11 mouse cellular contexts compared by ENCODE assay signal in genomic region chr19:25059847-25060364, GRCm38 (mm10).
A peak's percentile ranks its signal among the peaks of the same experiment; 100 is the strongest.
DNase-seq lines count a peak whose midpoint lies in the region; ATAC-seq and TF ChIP-seq lines count a peak whose summit lies in the region.
"Had no signal": no experiment of that assay in that cellular context is flagged by ENCODE, and none has a peak within 500 bp of the region (broad histone marks: within the 10 kb centered on the region; RNA-seq: fewer than 3 reads in every experiment).

No protein-coding gene starts in this region.

- TF ChIP-seq CTCF in forebrain, postnatal 0 days (IDR thresholded peaks at IDR 0.05; ENCODE audit: low read depth): no peak

- no peaks in the 10 kb centered on the region for H3K9me3 ChIP-seq in heart, embryonic 14.5 days (ENCODE audit: control insufficient read depth, low read length)
- no peaks in the 10 kb centered on the region for H3K9me3 ChIP-seq in lung, embryonic 16.5 days (ENCODE audit: control insufficient read depth, low read length)
- no peaks in the 10 kb centered on the region for H3K9me3 ChIP-seq in forebrain, postnatal 0 days (ENCODE audit: low read length)
- no peaks in the 10 kb centered on the region for H3K9me3 ChIP-seq in stomach, embryonic 14.5 days (ENCODE audit: control insufficient read depth, low read depth, low read length)

- H3K27ac ChIP-seq in heart, embryonic 14.5 days (replicated peaks in 1 of 2; ENCODE audit: control insufficient read depth in 1 of 2, insufficient read depth in 1 of 2, low read depth in 2 of 2, low read length in 2 of 2): no peak overlapping the region
- no peak overlapping the region; the same call in 1 of the 2 replicates for H3K27ac ChIP-seq in lung, embryonic 16.5 days (ENCODE audit: low read length)
- H3K27ac ChIP-seq in forebrain, postnatal 0 days (ENCODE audit: low read depth, low read length): no peak overlapping the region
- peak overlapping the region; percentile 70 for H3K27ac ChIP-seq in stomach, embryonic 14.5 days (ENCODE audit: low read length)

- 0 out of 2 replicates have a peak, but pooled peaks cover 3% of the 10 kb centered on the region for H3K27me3 ChIP-seq in heart, embryonic 14.5 days (ENCODE audit: control insufficient read depth, insufficient read depth, low read length)
- no peaks in the 10 kb centered on the region for H3K27me3 ChIP-seq in lung, embryonic 16.5 days (ENCODE audit: control insufficient read depth, insufficient read depth, low read depth, low read length)
- H3K27me3 ChIP-seq in forebrain, postnatal 0 days (ENCODE audit: insufficient read depth, low read length): no peaks in the 10 kb centered on the region
- H3K27me3 ChIP-seq in stomach, embryonic 14.5 days (ENCODE audit: control insufficient read depth, insufficient read depth, low read length): no peaks in the 10 kb centered on the region
- H3K27me3 ChIP-seq: Patski had no signal

- ATAC-seq in heart, embryonic 14.5 days (ENCODE audit: insufficient number of reproducible peaks, insufficient read depth, low FRiP score, low read depth): no peak
- peak; percentile 38; the same call in 1 of the 2 replicates for ATAC-seq in lung, embryonic 16.5 days (ENCODE audit: low read depth)
- no peak for ATAC-seq in forebrain, postnatal 0 days
- 0 out of 2 replicates have a peak, but pooled peaks have one; percentile 28 for ATAC-seq in stomach, embryonic 14.5 days (ENCODE audit: insufficient number of reproducible peaks, insufficient read depth, low FRiP score, low read depth)

- H3K4me1 ChIP-seq in heart, embryonic 14.5 days (ENCODE audit: control insufficient read depth in 2 of 2, insufficient read depth in 2 of 2, low read length in 2 of 2): peaks cover 5 to 23% of the 10 kb centered on the region in 2 experiments; a peak in 3 of 4 replicates
- H3K4me1 ChIP-seq in lung, embryonic 16.5 days (replicated peaks; ENCODE audit: control insufficient read depth, insufficient read depth, low read length): peaks cover 7% of the 10 kb centered on the region
- H3K4me1 ChIP-seq in forebrain, postnatal 0 days (ENCODE audit: insufficient read depth): no peaks in the 10 kb centered on the region
- H3K4me1 ChIP-seq in stomach, embryonic 14.5 days (ENCODE audit: control insufficient read depth, insufficient read depth, low read length): 0 out of 2 replicates have a peak, but pooled peaks cover 6% of the 10 kb centered on the region

- whole genome bisulfite sequencing in heart, embryonic 14.5 days: 55% methylated on average over 7 of the region's 7 CpGs
- WGBS in lung, embryonic 16.5 days: 53% methylated on average over 7 of the region's 7 CpGs
- WGBS in forebrain, postnatal 0 days: 53% methylated on average over 7 of the region's 7 CpGs
- WGBS in stomach, embryonic 14.5 days: 57% methylated on average over 7 of the region's 7 CpGs

- no peak overlapping the region for H3K4me3 ChIP-seq in heart, embryonic 14.5 days (ENCODE audit: control insufficient read depth in 1 of 2, insufficient read depth in 1 of 2, low read depth in 1 of 2, low read length in 2 of 2)
- no peak overlapping the region for H3K4me3 ChIP-seq in lung, embryonic 16.5 days (ENCODE audit: low read length)
- no peak overlapping the region for H3K4me3 ChIP-seq in forebrain, postnatal 0 days (ENCODE audit: low read depth, low read length)
- no peak overlapping the region for H3K4me3 ChIP-seq in stomach, embryonic 14.5 days (ENCODE audit: low read depth, low read length)

- no peak overlapping the region for H3K9ac ChIP-seq in heart, embryonic 14.5 days (ENCODE audit: low read length)
- H3K9ac ChIP-seq in lung, embryonic 16.5 days (ENCODE audit: low read length): no peak overlapping the region
- H3K9ac ChIP-seq in forebrain, postnatal 0 days: no peak overlapping the region
- H3K9ac ChIP-seq in stomach, embryonic 14.5 days (replicated peaks; ENCODE audit: low read depth, low read length): no peak overlapping the region

- DNase-seq in heart, adult 18-20 months: no peak
- DNase-seq in lung, postnatal 36 days: no peak
- no peak for DNase-seq in forebrain, postnatal 0 days
- no peak for DNase-seq in layer of hippocampus, adult 11-12 months (ENCODE audit: low spot score)
- DNase-seq in gastrocnemius, postnatal 10 days: no peak
- DNase-seq: layer of hippocampus, postnatal 36 days; thymus, adult 18-20 months had no signal

- H3K36me3 ChIP-seq in heart, embryonic 14.5 days (ENCODE audit: control insufficient read depth, insufficient read depth, low read length): no peaks in the 10 kb centered on the region
- no peaks in the 10 kb centered on the region for H3K36me3 ChIP-seq in lung, embryonic 16.5 days (ENCODE audit: control insufficient read depth, insufficient read depth, low read length)
- H3K36me3 ChIP-seq in forebrain, postnatal 0 days (ENCODE audit: insufficient read depth): no peaks in the 10 kb centered on the region
- no peaks in the 10 kb centered on the region for H3K36me3 ChIP-seq in stomach, embryonic 14.5 days (ENCODE audit: control insufficient read depth, insufficient read depth, low read length)

- 0 out of 2 replicates have a peak overlapping the region, but pooled peaks have one; percentile 51 for H3K4me2 ChIP-seq in heart, embryonic 14.5 days (ENCODE audit: low read length)
- peak overlapping the region; percentile 44 for H3K4me2 ChIP-seq in lung, embryonic 16.5 days (ENCODE audit: low read depth, low read length)
- peak overlapping the region; percentile 25; the same call in 1 of the 2 replicates for H3K4me2 ChIP-seq in forebrain, postnatal 0 days (ENCODE audit: low read depth)
- peak overlapping the region; percentile 15 for H3K4me2 ChIP-seq in stomach, embryonic 14.5 days (replicated peaks; ENCODE audit: low read depth, low read length)

Comparison
In these comparisons a context has a peak if more than half of its experiments do, and no peak if none do; other contexts are left out.
1. ATAC-seq: peak in lung, embryonic 16.5 days (single experiment) and stomach, embryonic 14.5 days (single experiment); none in heart, embryonic 14.5 days (single experiment) and forebrain, postnatal 0 days (single experiment).
2. Peak in every context shown above with its lines, with median percentiles within 50 percentile points of each other: H3K4me2 ChIP-seq.